Mouse (Mus musculus) hindbrain, embryonic 10.5 days (tissue): ENCODE results near the gene BC034090. TPM values are rescaled to one million over a fixed set of nuclear protein-coding genes. Genes with fewer than 3 reads are reported as not detected.
A peak's percentile ranks its signal among the peaks of the same experiment; 100 is the strongest.

Experiments used
- DNase-seq: peaks from one replicate; pipeline ENCODE4 v3.0.0-alpha.2; 2017; ENCODE audit warnings: low spot score
- H3K27ac ChIP-seq: fragments of 300-500 bp; sonication (generic); 2 replicates; pipeline ENCODE4 v1.5.1; 2016; ENCODE audit warnings: mild to moderate bottlenecking, moderate library complexity
- H3K27me3 ChIP-seq: fragments of 300-500 bp; sonication (generic); 2 replicates; pipeline ENCODE4 v1.6.1; 2016; ENCODE audit warnings: mild to moderate bottlenecking; ENCODE audit not compliant: poor library complexity, insufficient read depth, severe bottlenecking
- H3K36me3 ChIP-seq: fragments of 300-500 bp; sonication (generic); 2 replicates; pipeline ENCODE4 v1.6.1; 2016; ENCODE audit warnings: mild to moderate bottlenecking, moderate library complexity
- H3K4me1 ChIP-seq: fragments of 300-500 bp; sonication (generic); replicated peaks from 2 replicates; pipeline ENCODE4 v1.6.1; 2016; ENCODE audit warnings: mild to moderate bottlenecking
- H3K4me3 ChIP-seq: fragments of 300-500 bp; sonication (generic); 2 replicates; pipeline ENCODE4 v1.5.1; 2016; ENCODE audit warnings: mild to moderate bottlenecking, moderate library complexity
- H3K9me3 ChIP-seq: fragments of 300-500 bp; sonication (generic); 2 replicates; pipeline ENCODE4 v1.6.1; 2016; ENCODE audit warnings: mild to moderate bottlenecking, moderate library complexity
- WGBS: fragments of 180-500 bp; shearing (Covaris S2); methylation state at CpG from one replicate; pipeline ENCODE4 v1.1.7; 2016; 5-methylcytosine and 5-hydroxymethylcytosine counted together
- polyA plus RNA-seq: library from polyadenylated mRNA; unstranded; fragments of >200 nt; fragmentation: Nextera tagmentation; extraction: Ambion mirVana; gene quantifications from 2 replicates; pipeline ENCODE4 v1.2.1, GENCODE M21; 2016

Gene BC034090
- polyA plus RNA-seq, 1 experiment from 2014 or later: 5.3 TPM

DNA sequence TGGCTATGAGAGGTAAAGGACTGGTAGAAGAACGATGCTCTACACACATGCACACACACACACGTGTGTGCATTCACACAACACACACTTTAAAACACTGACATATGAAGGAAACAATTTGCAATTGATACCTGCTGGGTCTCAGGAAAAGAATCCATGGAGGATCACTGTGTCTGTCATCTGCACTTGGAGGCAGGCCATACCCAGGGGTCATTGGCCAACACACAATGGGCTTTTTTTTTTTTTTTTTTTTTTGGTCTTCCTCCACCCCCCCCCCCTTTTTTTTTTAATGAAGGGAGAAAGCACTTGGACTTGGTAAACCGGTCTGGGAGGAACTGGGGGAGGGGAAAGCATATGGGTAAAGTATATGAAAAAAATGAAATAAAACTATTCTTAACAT, 36.4 kb downstream of the BC034090 start:
- no peak for DNase-seq
- Histone ChIP-seq H3K27me3 (peaks cover 20% of the 10 kb centered on the region), H3K9me3 (no peaks in the 10 kb centered on the region), H3K4me1 (peaks cover 72% of the 10 kb centered on the region), H3K27ac (no peak overlapping the region), H3K36me3 (peaks cover 46% of the 10 kb centered on the region), H3K4me3 (no peak overlapping the region)
- 80% methylated on average over 3 of the region's 3 CpGs for WGBS

- Histone ChIP-seq H3K4me1 (peaks cover 67% of the 10 kb centered on the region), H3K36me3 (peaks cover 64% of the 10 kb centered on the region), H3K27me3 (peaks cover 12% of the 10 kb centered on the region; the same call in 1 of the 2 replicates), H3K4me3 (no peak overlapping the region), H3K9me3 (no peaks in the 10 kb centered on the region), H3K27ac (peak overlapping the region; percentile 50)
- WGBS: 82% methylated on average over 19 of the region's 19 CpGs
- no peak for DNase-seq
Observed at GRCm38 (mm10) chr1:155205822-155206660, 38.2 kb downstream of the BC034090 start.

GRCm38 (mm10) chr1:155205311-155205710, 38.9 kb downstream of the BC034090 start:
- peaks cover 62% of the 10 kb centered on the region for H3K4me1 ChIP-seq
- 70% methylated on average over 7 of the region's 7 CpGs for WGBS

DNA sequence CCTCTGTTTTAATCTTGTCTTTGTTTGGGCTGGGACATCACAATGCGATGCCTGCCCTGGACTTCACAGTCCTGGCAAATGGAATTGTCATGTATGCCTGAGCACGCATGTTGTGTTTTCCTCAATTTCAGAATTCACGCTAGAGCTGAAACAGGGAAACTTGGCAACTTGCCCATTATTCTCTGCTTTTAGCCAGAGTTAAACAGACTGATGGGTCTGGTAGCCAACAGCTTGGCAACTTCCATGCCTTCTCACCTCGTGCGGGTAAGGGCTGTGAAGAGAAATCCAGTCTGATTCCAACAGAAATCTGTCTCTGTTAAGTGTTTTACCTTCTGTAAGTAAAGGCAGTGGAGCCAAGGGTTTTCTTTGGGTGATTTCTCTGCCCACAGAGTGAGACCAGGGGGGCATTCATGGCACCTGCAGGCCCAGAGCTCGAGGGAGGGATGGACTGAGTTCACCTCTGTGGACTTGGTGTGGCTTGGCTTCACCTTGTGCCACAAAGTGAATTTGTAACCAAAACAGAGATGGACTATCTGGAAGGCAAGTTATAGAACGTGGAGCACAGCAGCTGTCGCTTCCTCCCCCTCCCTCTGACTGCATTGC, 39.6 kb downstream of the BC034090 start:
- DNase-seq: no peak
- Histone ChIP-seq H3K9me3 (no peaks in the 10 kb centered on the region), H3K36me3 (peaks cover 78% of the 10 kb centered on the region), H3K4me3 (no peak overlapping the region), H3K27me3 (no peaks in the 10 kb centered on the region), H3K27ac (peak overlapping the region; percentile 41), H3K4me1 (peaks cover 56% of the 10 kb centered on the region)
- WGBS: 92% methylated on average over 8 of the region's 8 CpGs

More at GRCm38 (mm10) chr1:155205311-155205710, 38.9 kb downstream of the BC034090 start:
- Histone ChIP-seq H3K4me3 (no peak overlapping the region), H3K36me3 (peaks cover 72% of the 10 kb centered on the region), H3K27ac (peak overlapping the region; percentile 41; the same call in 1 of the 2 replicates), H3K27me3 (peaks cover 5% of the 10 kb centered on the region; the same call in 1 of the 2 replicates), H3K9me3 (no peaks in the 10 kb centered on the region)
- DNase-seq: no peak

GRCm38 (mm10) chr1:155203954-155204353, 40.3 kb downstream of the BC034090 start:
- Histone ChIP-seq H3K4me3 (no peak overlapping the region), H3K4me1 (peaks cover 56% of the 10 kb centered on the region), H3K27me3 (no peaks in the 10 kb centered on the region), H3K9me3 (no peaks in the 10 kb centered on the region), H3K36me3 (peaks cover 85% of the 10 kb centered on the region), H3K27ac (peak overlapping the region; percentile 68)
- DNase-seq: no peak
- 88% methylated on average over 12 of the region's 12 CpGs for WGBS

DNA sequence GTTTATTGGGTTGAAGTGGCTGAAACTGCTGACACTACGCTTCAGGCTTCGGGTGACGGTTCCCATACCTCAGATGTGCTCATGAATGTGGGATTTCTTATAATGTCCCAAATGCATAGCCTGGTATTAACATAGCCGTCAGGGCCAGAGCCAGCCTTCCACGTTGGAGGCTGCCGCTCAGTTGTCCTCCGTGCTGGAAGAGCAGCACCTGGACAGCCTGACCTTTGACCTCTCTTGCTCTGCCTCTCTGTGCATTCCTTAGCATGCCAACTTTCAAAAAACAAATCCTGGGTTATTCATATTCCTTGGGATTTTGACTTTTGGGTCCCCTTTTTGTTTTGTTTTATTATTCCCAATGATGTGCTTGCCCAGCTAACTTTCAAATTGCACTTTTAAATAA, 41.1 kb downstream of the BC034090 start:
- Histone ChIP-seq H3K27ac (no peak overlapping the region), H3K9me3 (no peaks in the 10 kb centered on the region), H3K4me3 (no peak overlapping the region), H3K4me1 (peaks cover 56% of the 10 kb centered on the region), H3K36me3 (peaks cover 91% of the 10 kb centered on the region), H3K27me3 (no peaks in the 10 kb centered on the region)
- DNase-seq: no peak
- WGBS: 83% methylated on average over 7 of the region's 7 CpGs

- Histone ChIP-seq H3K36me3 (peaks cover 94% of the 10 kb centered on the region), H3K27ac (no peak overlapping the region), H3K27me3 (no peaks in the 10 kb centered on the region), H3K9me3 (no peaks in the 10 kb centered on the region), H3K4me3 (no peak overlapping the region), H3K4me1 (peaks cover 52% of the 10 kb centered on the region)
- DNase-seq: no peak
- 89% methylated on average over 5 of the region's 5 CpGs for WGBS
Observed at GRCm38 (mm10) chr1:155202472-155202871, 41.8 kb downstream of the BC034090 start.

- no peak for DNase-seq
- Histone ChIP-seq H3K27me3 (no peaks in the 10 kb centered on the region), H3K27ac (0 out of 2 replicates have a peak overlapping the region, but pooled peaks have one; percentile 45), H3K9me3 (no peaks in the 10 kb centered on the region), H3K4me3 (no peak overlapping the region), H3K4me1 (peaks cover 51% of the 10 kb centered on the region), H3K36me3 (peaks cover 94% of the 10 kb centered on the region)
- 84% methylated on average over 17 of the region's 17 CpGs for WGBS
Observed at GRCm38 (mm10) chr1:155201914-155202313, 42.3 kb downstream of the BC034090 start.

GRCm38 (mm10) chr1:155201373-155201879, 42.8 kb downstream of the BC034090 start:
- no peaks in the 10 kb centered on the region for H3K9me3 ChIP-seq
- peaks cover 94% of the 10 kb centered on the region for H3K36me3 ChIP-seq
- H3K4me1 ChIP-seq: peaks cover 48% of the 10 kb centered on the region
- H3K27ac ChIP-seq: no peak overlapping the region
- 93% methylated on average over 4 of the region's 4 CpGs for WGBS
- no peak overlapping the region for H3K4me3 ChIP-seq
- H3K27me3 ChIP-seq: no peaks in the 10 kb centered on the region
- no peak for DNase-seq

GRCm38 (mm10) chr1:155200967-155201366, 43.3 kb downstream of the BC034090 start:
- DNase-seq: no peak
- no peak overlapping the region for H3K27ac ChIP-seq
- no peaks in the 10 kb centered on the region for H3K9me3 ChIP-seq
- no peaks in the 10 kb centered on the region for H3K27me3 ChIP-seq
- peaks cover 43% of the 10 kb centered on the region for H3K4me1 ChIP-seq
- peaks cover 94% of the 10 kb centered on the region for H3K36me3 ChIP-seq
- 57% methylated on average over 2 of the region's 2 CpGs for WGBS
- no peak overlapping the region for H3K4me3 ChIP-seq

GRCm38 (mm10) chr1:155199522-155199921, 44.7 kb downstream of the BC034090 start:
- DNase-seq: no peak
- Histone ChIP-seq H3K4me1 (peaks cover 30% of the 10 kb centered on the region), H3K4me3 (no peak overlapping the region), H3K27ac (no peak overlapping the region), H3K27me3 (no peaks in the 10 kb centered on the region), H3K9me3 (no peaks in the 10 kb centered on the region), H3K36me3 (peaks cover 95% of the 10 kb centered on the region)
- 82% methylated on average over 6 of the region's 6 CpGs for WGBS

GRCm38 (mm10) chr1:155196691-155197090, 47.6 kb downstream of the BC034090 start:
- WGBS: 95% methylated on average over 4 of the region's 4 CpGs
- Histone ChIP-seq H3K27me3 (no peaks in the 10 kb centered on the region), H3K4me3 (no peak overlapping the region), H3K27ac (no peak overlapping the region), H3K36me3 (peaks cover 98% of the 10 kb centered on the region), H3K9me3 (no peaks in the 10 kb centered on the region), H3K4me1 (peaks cover 5% of the 10 kb centered on the region; the same call in 1 of the 2 replicates)
- DNase-seq: no peak

GRCm38 (mm10) chr1:155192805-155193368, 51.4 kb downstream of the BC034090 start:
- no peak for DNase-seq
- H3K36me3 ChIP-seq: peaks cover 98% of the 10 kb centered on the region
- 83% methylated on average over 15 of the region's 15 CpGs for WGBS
- no peak overlapping the region for H3K4me3 ChIP-seq
- H3K27ac ChIP-seq: no peak overlapping the region
- no peaks in the 10 kb centered on the region for H3K4me1 ChIP-seq
- H3K27me3 ChIP-seq: no peaks in the 10 kb centered on the region
- H3K9me3 ChIP-seq: no peaks in the 10 kb centered on the region
